Mouse (Mus musculus): ENCODE data around the gene Fbln5.
A peak's percentile ranks its signal among the peaks of the same experiment; 100 is the strongest.

The Fbln5 gene

GRCm38 (mm10) chr12:101759440-101760045 is 59.3 kb downstream of the Fbln5 start:
- no peak for DNase-seq

GRCm38 (mm10) chr12:101758698-101759097 is 60.2 kb downstream of the Fbln5 start:
- no peak for DNase-seq

GRCm38 (mm10) chr12:101742375-101742774 is 76.5 kb downstream of the Fbln5 start:
- no peak for DNase-seq

- no peak for DNase-seq
Measured at GRCm38 (mm10) chr12:101740486-101740885, 78.4 kb downstream of the Fbln5 start.

- no peak for DNase-seq
Measured at GRCm38 (mm10) chr12:101740045-101740444, 78.8 kb downstream of the Fbln5 start.

- DNase-seq: peak; percentile 51
Measured at GRCm38 (mm10) chr12:101718755-101719150, 100.1 kb downstream of the Fbln5 start.

GRCm38 (mm10) chr12:101718054-101718754 is 100.7 kb downstream of the Fbln5 start, which contains the start of gene Tc2n:
Tc2n (minus strand) TSS chr12:101718523.
- DNase-seq: peak; percentile 80

- no peak for DNase-seq
Measured at GRCm38 (mm10) chr12:101699176-101699575, 119.7 kb downstream of the Fbln5 start.

All from embryo, embryonic 11 days (tissue).